Mouse (Mus musculus) natural killer cell, adult 2 months (primary cell): ENCODE measurements around the gene Fuz.

ENCODE experiments used
- DNase-seq, 2 experiments: peaks; one replicate each; pipeline ENCODE4 v3.0.0; 2022; ENCODE audit warnings: low spot score in 2 of 2

Fuz gene

DNA sequence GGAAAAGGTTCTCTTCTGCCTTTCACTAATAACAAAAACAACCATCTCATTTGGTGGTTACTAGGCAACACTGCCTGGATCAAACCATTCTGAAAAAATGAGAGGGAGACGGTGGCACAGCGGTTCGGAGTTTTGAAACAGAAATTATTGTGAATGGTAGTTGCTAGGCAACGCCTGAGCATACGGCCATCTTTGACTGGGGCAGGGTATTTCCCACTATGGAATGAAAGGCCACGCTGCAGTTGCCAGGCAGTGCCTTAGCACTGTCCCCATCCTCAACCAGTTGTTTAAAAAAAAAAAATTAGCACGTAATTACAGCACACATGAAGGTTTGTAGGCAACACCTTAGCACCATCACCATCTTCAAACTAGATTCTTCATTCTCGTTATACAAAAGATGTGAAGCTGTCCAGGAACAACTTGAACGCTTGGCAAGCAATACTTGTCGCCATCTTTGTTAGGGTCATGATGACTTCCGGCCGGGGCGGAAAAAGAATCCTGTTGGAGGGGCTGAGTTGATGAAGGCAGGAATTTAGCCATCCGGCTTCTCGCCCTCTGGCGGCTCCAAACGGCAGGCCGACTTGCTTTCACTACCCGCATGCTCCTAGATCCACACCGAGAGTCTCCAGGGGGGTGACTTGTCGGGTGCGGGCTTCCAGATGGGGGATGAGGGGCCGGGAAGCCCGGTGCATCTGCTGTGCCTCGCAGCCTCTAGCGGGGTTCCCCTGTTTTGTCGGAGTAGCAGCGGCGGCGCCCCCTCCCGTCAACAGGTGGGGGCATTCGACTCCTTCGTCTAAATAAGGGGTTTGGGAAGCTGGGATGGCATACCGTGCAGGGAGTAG lies at the start of gene Fuz:
Fuz (plus strand) TSS at position 487 of the 842 bp plus-strand sequence.
- DNase-seq, result peak; percentile 88

DNA sequence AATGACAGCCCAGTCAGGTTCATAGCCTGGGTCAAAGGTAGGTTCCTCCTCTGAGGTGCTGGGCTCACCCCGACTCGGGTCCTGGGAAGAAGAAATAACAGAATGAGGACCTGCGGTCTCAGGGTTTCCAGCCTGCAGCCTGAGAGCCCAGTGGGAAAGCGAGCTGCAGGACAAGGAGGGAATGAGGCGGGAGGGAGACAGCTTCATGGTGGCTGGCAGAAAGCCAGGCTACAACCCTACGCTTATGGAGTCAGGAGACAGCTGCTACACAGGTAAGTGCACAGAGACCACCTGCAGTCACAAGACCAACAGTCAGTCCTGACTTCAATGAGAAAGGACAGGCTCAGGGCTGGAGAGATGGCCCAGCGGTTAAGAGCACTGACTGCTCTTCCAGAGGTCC lies 49.1 kb upstream of the Fuz start:
- no peak for DNase-seq

DNA sequence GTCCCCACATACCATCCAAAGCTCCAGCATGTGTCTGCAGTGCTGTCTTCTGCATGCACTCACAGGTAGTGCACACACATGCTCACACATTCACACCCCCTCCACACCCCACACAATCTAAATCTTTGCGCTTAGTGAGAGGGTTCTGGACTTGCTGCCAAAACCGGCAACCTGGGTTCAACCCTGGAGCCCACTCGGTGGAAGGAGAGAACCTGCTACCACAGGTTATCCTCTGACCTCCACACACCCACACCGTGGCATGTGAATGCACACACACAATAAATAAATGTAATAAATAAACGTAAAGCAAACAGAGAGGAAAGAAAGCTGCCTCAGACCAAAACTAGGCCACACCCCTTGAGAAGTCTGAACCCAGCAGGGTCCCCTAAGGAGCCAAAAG lies 48.1 kb upstream of the Fuz start:
- DNase-seq, result no peak

DNA sequence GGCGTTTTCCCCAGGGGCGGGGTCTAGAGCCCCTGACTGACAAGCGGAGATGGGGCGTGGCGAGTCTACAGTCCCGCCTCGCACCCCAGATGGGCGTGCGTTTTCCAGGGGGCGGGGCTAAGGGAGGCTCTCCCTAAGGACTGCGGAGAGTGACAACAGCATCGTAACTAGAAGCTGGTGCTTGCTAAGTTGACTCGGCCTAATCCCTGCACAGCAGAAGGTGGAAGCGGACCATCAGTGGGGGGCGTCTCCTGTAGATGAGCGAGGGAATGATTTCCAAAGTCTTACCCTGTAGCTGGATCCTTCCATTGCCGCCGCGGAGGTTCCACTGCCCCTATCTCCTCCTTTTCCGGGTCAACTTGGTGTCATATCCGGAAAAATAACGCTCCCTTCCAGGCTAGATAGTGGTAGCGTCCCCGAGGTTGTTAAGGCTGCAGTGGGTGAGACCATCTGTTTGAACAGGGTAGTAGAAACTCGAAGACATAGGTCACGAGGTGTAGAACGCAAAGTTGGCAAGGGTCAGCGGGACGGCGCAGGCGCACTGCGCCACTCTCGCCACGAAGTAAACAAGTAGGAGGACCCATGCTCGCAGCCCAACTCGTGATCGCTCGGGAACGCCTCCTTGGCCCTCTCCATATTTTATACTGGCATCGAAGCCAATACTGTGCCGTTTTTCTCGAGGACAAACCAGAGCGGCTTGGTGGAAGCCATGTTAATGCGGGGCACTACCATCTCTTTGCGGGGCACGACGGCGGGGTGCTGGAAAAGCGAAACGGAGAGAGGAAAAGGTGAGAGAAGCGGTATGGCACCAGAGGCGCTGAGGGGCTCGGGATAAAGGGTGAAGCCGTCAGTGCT lies 47.1 kb upstream of the Fuz start, which contains the start of the genes Akt1s1 and Tbc1d17:
Akt1s1 (plus strand) TSS at position 431 of the 855 bp plus-strand sequence.
Tbc1d17 (minus strand) TSS at position 519 of the 855 bp plus-strand sequence.
- DNase-seq, result peak; percentile 99

DNA sequence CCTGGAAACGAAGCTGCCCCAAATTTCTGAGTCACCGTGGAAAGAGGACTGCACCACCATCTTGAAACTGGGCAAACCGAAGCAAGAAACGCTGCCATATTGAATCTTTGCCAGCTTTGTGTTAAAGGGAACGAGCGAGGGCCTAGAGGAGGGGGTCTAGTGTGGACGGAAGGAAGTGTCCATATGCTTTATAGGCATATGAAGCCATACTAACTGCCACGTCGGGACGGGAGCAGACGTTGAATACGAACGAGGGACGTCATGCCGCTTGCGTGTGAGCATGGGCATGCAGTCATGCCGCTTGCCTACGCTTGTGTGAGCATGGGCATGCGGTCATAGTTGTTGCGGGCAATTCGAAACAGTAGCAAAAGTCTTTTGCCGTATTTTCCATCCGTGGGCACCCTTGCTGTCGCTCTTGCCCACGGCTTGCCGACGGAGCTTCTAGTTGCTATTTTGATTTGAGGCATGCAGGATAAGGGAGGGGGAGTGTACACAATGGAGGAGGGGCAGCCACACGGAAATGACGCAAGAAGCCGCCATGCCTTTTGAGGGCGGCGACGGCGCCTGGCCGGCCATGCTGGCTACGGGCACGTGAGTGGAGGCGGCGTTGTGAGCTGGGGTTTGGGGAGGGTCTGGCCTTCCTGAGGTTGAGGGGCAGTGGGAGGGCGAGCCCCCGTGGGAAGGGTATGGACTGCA lies 46.3 kb upstream of the Fuz start:
- DNase-seq, result peak; percentile 85 to 88

DNA sequence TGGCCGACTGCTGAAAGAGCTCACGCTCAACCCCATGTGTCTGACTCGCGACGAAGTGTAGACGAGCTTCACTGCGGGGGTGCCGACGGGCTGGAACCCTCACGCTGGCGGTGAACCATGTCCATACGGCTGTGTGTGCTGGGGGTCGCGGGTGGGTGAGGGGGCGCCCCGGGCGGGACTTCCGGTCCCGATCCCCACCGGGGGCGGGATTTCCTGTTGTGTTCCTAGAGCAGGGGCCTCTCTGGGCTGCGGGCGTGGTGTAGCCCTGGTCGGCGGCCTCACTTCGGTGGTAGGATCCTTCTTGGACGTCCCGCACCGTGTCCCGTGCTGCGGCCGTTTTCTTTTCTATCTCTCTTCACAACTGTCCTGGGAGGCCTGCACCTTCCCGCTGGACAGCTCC lies 45.7 kb upstream of the Fuz start:
- peak in 1 of 2 experiments; percentile 45 for DNase-seq

DNA sequence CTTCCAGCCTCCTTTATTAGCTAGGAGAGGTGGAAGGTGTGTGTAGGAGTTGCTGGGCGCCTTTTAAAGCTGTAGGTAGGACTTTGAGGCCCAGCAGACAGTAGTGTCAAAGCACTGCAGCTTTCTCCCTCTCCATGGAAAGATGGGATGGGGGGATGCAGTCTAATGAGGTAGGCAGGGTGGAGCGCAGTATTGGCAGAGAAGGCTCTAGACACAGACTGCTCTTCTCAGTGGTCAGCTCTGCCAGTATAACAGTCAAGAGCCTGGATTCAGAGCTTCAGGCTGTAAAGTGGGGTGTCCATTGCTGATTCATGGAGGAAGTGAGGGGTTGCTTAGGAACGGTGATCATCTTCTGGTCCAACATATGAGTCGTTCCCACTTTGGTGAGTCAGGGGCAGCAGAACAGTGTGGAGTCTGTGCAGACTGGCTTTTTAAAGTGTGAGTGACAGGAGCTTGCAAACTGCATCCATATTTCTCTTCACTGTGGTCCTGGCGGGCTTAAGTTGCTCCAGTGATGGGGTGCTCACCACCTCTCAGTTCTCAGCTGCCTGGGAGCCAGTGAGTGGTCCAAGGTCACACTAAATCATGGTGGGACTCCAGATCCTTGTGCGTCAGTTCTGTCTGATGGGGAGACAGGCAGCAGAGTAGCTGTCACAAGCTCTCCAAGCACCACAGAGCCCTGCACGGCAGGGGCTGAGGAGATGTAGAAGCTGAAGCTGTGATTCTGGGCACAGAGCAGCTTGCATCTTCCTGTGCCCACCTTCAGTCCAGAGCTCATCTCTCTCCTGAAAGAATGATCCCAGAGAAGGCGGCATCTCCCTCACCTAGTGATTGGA lies 44.9 kb upstream of the Fuz start:
- DNase-seq, result no peak

DNA sequence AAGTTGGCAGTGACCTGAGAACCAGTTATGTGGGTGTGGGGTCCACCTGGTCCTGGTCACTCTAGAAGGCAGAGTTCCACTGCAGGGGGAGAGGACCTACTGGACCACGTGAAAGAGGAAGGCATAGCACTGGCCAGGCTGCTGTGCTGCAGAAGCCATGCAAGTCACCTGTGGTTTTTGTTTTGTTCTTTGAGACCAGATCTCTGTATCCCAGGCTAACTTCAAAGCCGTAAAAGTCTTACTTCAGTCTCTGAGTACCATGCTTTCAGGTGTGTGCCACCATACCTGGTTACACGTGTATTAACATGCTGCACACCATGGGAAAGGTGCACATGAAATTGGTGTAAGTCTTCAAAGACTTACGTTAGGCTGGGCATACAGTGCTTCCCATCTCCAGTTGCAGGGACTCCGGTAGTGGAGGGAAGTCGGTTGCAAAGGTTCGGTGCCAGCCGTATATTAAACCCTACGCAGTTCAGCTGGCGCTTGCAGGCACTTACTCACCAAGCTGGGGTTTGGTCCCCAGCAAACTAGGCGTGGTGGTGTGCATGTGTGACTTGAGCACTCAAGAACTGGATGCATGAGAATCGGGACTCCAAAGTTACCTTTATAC lies 44.1 kb upstream of the Fuz start:
- DNase-seq, result no peak

DNA sequence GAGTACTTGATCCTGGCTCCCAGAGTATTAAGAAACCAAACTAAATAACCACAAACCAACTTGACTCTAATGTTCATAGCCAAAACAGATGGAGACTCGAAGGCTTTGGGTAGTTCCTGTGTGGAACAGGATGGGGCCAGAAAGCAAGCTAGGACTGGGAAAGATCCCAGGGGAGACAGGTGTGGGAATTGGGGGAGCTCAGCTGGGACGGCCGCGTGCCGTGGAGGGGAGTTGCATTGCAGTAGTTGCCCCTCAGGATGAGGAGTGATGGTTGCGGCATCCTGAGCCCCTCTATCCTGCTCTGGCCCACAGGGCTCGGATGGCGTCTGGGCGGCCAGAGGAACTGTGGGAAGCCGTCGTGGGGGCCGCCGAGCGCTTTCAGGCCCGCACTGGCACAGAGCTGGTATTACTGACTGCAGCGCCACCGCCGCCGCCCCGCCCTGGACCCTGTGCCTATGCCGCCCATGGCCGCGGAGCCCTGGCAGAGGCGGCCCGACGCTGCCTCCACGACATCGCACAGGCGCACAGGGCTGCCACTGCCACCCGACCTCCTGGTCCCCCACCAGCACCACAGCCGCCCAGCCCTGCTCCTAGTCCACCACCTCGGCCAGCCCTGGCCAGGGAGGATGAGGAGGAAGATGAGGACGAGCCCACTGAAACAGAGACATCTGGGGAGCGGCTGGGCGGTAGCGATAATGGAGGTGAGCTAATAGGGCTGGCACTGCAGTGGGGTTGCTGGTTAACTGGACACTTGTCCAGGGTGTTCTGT lies 43.4 kb upstream of the Fuz start:
- DNase-seq, result no peak

DNA sequence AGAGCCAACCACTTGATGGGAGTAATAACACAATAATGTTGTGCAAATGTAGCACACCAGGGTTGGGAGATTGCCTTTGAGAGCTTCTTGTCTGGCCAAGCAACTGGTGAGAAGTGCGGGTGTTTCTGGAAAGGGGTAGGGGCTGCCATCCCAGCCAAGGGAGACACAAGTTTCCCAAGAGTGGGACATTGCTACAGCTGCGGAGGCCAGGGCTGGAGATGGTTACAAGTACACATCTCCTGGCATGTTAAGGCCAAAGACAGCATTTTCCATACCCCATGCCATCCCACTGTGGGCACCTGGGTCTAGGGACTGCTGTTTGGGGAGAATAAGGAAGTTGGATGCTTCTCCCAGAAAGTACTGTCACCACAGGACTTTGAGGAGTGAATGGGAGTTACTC lies 42.8 kb upstream of the Fuz start:
- no peak for DNase-seq

DNA sequence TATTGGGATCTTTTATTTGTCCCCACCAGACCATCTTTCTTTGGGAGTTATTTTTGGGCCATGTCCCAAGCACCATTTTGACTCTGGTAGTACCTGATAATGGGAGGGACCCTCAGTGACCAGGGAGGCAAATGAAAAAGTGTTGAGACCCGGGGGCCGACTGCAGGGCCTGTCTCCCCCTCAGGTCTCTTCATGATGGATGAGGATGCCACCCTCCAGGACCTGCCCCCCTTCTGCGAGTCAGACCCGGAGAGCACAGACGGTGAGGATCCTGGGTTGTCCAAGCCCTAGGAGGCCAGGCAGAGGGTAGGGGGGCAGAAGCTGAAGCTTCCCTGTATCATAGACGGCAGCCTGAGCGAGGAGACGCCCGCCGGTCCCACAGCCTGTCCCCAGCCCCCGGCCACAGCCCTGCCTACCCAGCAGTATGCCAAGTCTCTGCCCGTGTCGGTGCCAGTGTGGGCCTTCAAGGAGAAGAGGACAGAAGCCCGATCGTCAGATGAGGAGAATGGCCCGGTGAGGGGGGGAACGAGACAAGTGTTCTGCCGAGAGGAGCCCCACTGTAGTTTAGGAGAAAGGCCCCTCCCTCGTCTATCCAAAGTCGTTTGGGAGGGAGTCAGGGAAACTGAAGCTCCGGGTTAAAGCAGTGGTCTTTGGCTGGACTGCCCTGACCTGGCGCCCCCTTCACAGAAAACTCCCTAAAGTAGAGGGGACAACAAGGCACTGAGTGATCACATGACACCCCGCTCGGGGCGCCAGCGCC lies 42.1 kb upstream of the Fuz start:
- no peak for DNase-seq

DNA sequence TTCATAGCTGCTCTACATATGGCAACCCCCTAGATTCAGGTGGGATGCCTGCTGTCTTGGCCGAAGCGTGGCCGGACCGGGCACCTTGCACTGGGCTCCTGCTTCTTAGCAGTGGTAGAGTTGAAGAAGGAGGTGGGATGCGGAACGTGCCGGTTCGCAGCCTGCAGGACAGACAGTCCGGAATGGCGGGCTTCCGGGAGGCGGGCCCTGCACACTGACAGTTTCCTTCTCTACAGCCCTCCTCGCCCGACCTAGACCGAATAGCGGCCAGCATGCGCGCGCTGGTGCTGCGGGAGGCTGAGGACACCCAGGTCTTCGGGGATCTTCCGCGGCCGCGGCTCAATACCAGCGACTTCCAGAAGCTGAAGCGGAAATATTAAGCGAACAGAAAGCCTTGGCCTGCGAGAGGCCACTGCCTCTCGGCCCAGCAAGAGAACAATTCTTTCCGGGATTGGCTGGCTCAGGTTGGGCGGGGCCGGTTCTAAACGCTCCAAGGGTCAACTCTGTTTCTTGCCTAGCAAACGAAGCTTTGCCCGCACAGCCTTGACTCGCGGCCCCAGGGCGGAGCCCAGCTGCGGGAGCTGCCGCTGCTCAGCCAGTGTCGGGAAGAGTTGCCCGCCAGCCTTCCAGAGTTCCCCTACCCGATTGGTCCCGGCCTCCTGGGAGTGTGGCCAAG lies 41.4 kb upstream of the Fuz start:
- DNase-seq, result peak; percentile 74

DNA sequence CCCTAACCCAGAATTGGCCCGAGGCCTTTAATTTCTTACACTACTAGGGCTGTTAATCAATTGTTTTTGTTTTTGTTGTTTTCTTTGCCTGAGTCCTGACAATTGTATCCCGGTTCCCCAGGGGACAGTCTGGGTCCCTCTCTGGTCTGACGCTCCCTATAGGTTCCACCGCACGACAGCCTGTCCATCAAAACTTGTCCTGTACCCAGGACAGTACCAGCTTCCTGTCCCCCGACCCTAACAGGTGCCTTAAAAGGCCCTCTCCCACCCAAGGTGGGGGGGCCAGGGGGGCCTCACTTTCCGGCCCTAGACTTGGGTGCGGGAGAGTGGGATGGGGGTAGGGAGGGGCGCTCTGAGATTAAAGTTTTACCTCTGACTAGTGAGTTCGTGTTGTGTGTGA lies 40.8 kb upstream of the Fuz start:
- DNase-seq, result no peak

DNA sequence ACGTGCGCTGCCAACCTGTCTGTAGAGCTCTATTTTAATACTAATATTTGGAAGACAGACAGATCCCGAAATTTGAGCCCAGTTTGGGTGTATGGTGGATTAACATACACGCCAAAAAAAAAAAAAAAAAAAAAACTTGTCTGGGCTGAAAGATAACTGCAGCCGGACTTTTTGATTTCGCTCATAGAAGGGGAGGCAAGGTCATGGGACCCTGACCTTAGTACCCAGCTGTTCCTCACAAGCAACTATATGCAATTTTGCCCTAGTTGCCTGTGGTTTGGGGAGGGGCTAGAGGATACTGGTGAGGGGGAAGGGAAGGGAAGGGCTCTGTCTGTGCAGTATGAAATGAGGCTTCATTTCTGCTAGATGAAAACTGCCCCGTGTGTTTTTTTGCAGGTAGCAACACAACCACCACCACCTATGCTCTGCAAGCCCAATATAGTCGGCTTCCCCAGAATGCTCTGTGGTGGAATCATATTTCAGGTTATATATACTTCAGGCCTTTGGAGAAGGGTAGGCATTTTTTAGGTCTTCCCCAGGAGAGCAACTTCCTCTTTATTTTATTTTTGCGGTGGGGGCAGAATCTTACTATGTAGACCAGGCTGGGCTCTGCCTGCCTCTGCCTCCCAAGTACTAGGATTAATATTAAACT lies 39.5 kb upstream of the Fuz start:
- DNase-seq, result no peak

DNA sequence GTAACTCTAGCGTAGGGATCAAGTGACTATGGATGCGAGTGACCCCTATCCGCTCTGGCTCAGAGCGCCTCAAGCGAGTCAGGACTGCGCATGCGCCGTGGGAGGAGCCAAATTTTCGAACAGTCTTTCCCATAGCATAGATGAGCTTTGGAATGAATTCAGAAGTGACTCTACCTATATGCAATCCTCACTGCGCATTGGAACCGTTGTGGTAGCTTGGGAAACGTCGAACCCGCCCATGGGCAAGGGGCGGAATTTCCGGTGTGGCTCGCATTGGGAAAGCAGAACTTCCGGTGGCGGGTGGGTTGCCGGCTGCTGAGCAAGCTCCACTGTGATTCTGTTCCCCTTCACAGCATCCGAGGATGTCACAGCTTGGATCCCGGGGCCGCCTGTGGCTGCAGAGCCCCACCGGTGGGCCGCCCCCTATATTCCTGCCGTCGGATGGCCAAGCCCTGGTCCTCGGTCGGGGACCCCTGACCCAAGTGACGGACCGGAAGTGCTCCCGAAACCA lies 38.8 kb upstream of the Fuz start, which contains the start of gene Pnkp:
Pnkp (plus strand) TSS at position 98 of the 511 bp plus-strand sequence.
- peak; percentile 75 to 81 for DNase-seq

DNA sequence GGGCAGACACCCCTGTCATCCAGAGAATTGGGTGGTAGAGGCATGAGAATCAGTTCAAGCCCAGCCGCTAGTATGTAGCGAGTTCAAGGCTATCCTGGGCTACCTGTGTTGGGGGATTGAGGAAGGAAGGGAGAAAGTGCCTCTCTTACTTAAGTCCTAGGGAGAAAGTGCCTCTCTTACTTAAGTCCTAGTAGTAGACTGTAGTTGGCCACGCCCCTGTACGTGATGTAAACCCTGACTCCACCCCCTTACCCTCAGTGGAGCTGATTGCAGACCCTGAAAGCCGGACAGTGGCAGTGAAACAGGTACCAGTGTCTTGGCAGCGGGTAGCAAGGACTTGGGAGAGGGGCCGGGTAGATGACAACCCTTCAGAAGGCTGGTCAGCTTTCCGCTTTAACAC lies 38.0 kb upstream of the Fuz start:
- peak; percentile 40 to 41 for DNase-seq

DNA sequence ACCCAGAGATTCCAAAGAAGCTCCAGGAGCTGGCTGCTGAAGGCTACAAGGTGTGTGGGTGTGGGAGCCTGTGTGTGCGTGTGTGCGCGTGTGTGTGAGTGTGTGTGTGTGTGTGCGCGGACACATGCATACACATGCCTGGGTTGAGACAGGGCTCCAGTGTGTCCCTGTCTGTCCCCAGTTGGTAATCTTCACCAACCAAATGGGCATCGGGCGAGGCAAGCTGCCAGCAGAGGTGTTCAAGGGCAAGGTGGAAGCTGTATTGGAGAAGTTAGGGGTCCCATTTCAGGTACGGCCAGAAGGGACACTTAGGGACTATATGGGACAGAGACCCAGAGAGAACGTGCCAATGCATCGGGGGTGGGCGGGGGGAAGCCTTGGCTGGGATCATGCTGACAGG lies 36.0 kb upstream of the Fuz start:
- no peak for DNase-seq
